Mouse (Mus musculus): ENCODE results near the gene Hmgb2. TPM values are rescaled to one million over a fixed set of nuclear protein-coding genes. Genes with fewer than 3 reads are reported as not detected.

The Hmgb2 gene
- polyA plus RNA-seq, 1 experiment: 87.2 TPM

DNA sequence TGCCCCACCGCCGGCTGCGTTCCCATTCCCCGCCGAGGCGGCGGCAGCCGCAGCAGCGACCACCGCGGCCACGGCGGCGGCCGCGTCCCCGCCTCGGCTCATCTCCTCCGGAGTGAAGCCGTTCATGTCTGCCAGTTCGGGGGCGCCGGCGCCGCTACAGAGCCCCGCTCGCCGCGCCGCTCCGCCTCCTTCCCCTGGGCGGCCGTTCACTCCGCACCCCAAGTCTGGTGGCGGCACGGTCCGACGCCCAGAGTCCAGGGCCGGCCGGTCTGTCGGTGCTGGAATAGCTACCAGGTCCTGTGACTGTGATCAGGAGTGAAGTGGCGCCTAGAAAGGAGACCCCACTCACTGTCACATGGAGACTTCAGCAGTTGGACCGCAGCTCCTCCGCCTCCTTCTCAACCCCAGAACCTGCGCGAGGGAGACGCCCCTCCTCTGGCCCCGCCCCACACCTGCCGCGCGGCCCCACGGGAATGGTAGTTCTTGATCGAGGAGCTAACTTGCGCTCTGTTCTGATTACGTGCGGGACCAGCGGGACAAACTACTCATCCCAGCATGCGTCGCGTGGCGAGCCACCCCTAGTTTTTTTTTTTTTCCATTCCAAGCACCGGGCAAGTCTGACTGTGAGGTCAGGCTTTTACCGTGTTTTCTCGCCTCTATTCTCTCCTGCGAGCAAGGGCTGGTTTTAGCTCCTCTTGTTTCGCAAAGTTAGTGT is 24.1 kb upstream of the Hmgb2 start, which contains the start of gene Sap30:
TSS of gene Sap30 (minus strand) at position 420 of the 715 bp plus-strand sequence.
- peaks cover 19% of the 10 kb centered on the region for H3K79me2 ChIP-seq (ENCODE audit: control insufficient read depth, insufficient read depth)
- peak within 1 kb of the TSS; percentile 63 for H3ac ChIP-seq (ENCODE audit: control insufficient read depth, insufficient read length, low read depth)
- peak within 1 kb of the TSS; percentile 79 for H3K4me3 ChIP-seq (ENCODE audit: insufficient read depth, poor library complexity, severe bottlenecking)
- TF ChIP-seq CTCF (IDR thresholded peaks at IDR 0.05; ENCODE audit: control insufficient read depth, insufficient read depth, insufficient read length) (no peak), USF1 (IDR thresholded peaks at IDR 0.05; ENCODE audit: low read depth) (peak; percentile 3), MAX (IDR thresholded peaks at IDR 0.05) (peak; percentile 49)
- H3K36me3 ChIP-seq (ENCODE audit: control insufficient read depth, insufficient read depth): peaks cover 27% of the 10 kb centered on the region
- H3K27me3 ChIP-seq (ENCODE audit: control insufficient read depth, insufficient read depth, insufficient read length): no peaks in the 10 kb centered on the region
- H3K79me3 ChIP-seq (ENCODE audit: low read depth): peaks cover 7% of the 10 kb centered on the region

DNA sequence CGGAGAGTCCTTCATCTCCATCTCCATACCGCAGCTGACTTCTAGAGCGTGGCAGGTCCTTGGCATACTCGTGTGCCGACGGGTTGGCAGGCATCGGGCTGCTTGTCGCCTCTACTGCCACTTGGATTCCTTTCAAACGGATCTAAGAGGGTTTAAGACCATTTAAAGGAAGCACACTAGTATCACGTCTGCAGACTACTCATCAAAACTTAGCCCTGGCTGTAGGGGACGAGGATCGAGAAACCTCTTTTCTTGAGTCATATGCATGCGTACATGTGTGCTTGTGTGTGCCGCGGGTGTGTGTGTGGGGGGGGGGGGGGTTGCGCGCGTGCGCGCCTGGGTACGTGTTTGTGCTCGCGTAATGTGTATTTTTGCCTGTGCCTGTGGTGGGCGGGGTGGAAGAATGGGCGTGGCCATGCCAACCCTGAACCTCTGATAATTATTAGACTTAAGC is 23.4 kb upstream of the Hmgb2 start:
- peaks cover 7% of the 10 kb centered on the region for H3K79me3 ChIP-seq (ENCODE audit: low read depth)
- peaks cover 21% of the 10 kb centered on the region for H3K36me3 ChIP-seq (ENCODE audit: control insufficient read depth, insufficient read depth)
- H3K79me2 ChIP-seq (ENCODE audit: control insufficient read depth, insufficient read depth): peaks cover 19% of the 10 kb centered on the region
- peak overlapping the region; percentile 79 for H3K4me3 ChIP-seq (ENCODE audit: insufficient read depth, poor library complexity, severe bottlenecking)
- H3K27me3 ChIP-seq (ENCODE audit: control insufficient read depth, insufficient read depth, insufficient read length): no peaks in the 10 kb centered on the region
- H3ac ChIP-seq (ENCODE audit: control insufficient read depth, insufficient read length, low read depth): peak overlapping the region; percentile 42
- peak; percentile 60 for TF ChIP-seq MAX (IDR thresholded peaks at IDR 0.05)
- no peak for TF ChIP-seq MYOD1 (IDR thresholded peaks at IDR 0.05; ENCODE audit: control insufficient read depth, insufficient read length, low read depth)

DNA sequence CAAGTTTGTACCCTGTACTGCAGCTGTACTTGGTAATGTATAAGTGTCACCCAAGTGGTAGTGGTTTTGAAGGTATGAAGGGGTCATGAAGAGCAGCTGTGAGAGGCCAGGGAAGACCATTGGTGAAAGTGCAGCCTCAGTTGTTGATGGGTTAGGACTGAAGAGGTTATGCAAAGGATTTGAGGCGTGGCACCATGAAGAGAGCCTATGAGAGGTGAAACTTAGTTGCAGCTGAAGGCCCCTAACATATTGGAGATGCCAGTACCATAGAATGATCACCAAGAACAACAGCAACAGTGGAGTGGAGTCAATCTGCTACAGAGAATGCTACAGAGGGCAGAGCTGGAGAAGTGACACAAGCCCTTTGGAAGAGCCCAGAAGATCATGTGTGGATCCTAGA is 22.3 kb upstream of the Hmgb2 start:
- Histone ChIP-seq H3ac (ENCODE audit: control insufficient read depth, insufficient read length, low read depth) (no peak overlapping the region), H3K79me2 (ENCODE audit: control insufficient read depth, insufficient read depth) (peaks cover 19% of the 10 kb centered on the region), H3K79me3 (ENCODE audit: low read depth) (peaks cover 7% of the 10 kb centered on the region), H3K36me3 (ENCODE audit: control insufficient read depth, insufficient read depth) (peaks cover 12% of the 10 kb centered on the region), H3K4me3 (ENCODE audit: insufficient read depth, poor library complexity, severe bottlenecking) (no peak overlapping the region), H3K27me3 (ENCODE audit: control insufficient read depth, insufficient read depth, insufficient read length) (no peaks in the 10 kb centered on the region)
- TF ChIP-seq MYOG (IDR thresholded peaks at IDR 0.05; ENCODE audit: control insufficient read depth, extremely low read depth, insufficient read length) (no peak), FOSL1 (IDR thresholded peaks at IDR 0.05; ENCODE audit: insufficient read depth, low read length, poor library complexity, severe bottlenecking) (no peak), MYOD1 (IDR thresholded peaks at IDR 0.05; ENCODE audit: control insufficient read depth, insufficient read length, low read depth) (no peak), CTCF (IDR thresholded peaks at IDR 0.05; ENCODE audit: control insufficient read depth, insufficient read depth, insufficient read length) (no peak), MAX (IDR thresholded peaks at IDR 0.05) (no peak), USF1 (IDR thresholded peaks at IDR 0.05; ENCODE audit: low read depth) (no peak), CEBPB (IDR thresholded peaks at IDR 0.05; ENCODE audit: low read depth) (no peak)

DNA sequence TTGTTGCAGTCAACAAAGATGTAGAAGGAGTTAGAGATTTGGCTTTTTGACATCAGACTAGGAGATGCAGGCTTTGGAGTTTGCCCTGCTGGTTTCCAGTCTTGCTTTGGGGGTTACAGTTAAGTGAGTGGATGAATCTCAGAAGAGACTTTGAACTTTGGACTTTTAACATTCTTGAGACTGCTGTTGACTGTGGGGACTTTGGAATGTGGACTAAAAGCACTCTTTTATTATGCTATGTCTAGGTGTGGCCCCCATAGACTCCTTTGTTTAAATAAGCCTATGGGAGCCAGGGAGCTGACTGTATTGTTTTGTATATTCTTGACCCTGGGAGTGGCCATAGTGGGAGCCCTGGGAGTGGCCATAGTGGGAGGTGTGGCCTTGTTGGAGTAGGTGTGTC is 21.8 kb upstream of the Hmgb2 start:
- Histone ChIP-seq H3K27me3 (ENCODE audit: control insufficient read depth, insufficient read depth, insufficient read length) (no peaks in the 10 kb centered on the region), H3K79me2 (ENCODE audit: control insufficient read depth, insufficient read depth) (peaks cover 19% of the 10 kb centered on the region), H3ac (ENCODE audit: control insufficient read depth, insufficient read length, low read depth) (no peak overlapping the region), H3K4me3 (ENCODE audit: insufficient read depth, poor library complexity, severe bottlenecking) (no peak overlapping the region), H3K36me3 (ENCODE audit: control insufficient read depth, insufficient read depth) (peaks cover 7% of the 10 kb centered on the region), H3K79me3 (ENCODE audit: low read depth) (peaks cover 7% of the 10 kb centered on the region)
- TF ChIP-seq CEBPB (IDR thresholded peaks at IDR 0.05; ENCODE audit: low read depth): no peak

DNA sequence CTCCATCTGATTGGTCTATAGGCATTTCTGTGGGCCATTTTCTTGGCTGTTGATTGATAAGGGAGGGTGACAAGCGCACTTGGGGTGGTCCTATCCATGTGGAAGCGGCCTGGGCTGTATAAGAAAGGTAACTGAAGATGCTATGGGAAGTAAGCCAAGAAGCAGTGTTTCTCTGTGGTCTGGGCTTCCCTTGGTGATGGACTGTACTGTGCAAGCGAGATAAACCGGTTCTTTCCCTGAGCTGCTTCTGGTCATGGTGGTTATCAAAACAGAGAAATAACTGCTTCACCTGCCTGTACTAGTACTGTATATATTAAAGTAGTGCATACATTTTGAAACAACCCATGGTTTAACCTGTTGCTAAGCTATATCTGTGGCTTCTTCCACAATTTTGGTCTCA is 19.8 kb upstream of the Hmgb2 start:
- Histone ChIP-seq H3ac (ENCODE audit: control insufficient read depth, insufficient read length, low read depth) (no peak overlapping the region), H3K4me3 (ENCODE audit: insufficient read depth, poor library complexity, severe bottlenecking) (no peak overlapping the region), H3K79me2 (ENCODE audit: control insufficient read depth, insufficient read depth) (peaks cover 6% of the 10 kb centered on the region), H3K27me3 (ENCODE audit: control insufficient read depth, insufficient read depth, insufficient read length) (no peaks in the 10 kb centered on the region), H3K79me3 (ENCODE audit: low read depth) (peaks cover 3% of the 10 kb centered on the region), H3K36me3 (ENCODE audit: control insufficient read depth, insufficient read depth) (no peaks in the 10 kb centered on the region)
- TF ChIP-seq CEBPB (IDR thresholded peaks at IDR 0.05; ENCODE audit: low read depth) (no peak), MYOD1 (IDR thresholded peaks at IDR 0.05; ENCODE audit: control insufficient read depth, insufficient read length, low read depth) (no peak), MYOG (IDR thresholded peaks at IDR 0.05; ENCODE audit: control insufficient read depth, extremely low read depth, insufficient read length) (no peak), USF1 (IDR thresholded peaks at IDR 0.05; ENCODE audit: low read depth) (no peak), CTCF (IDR thresholded peaks at IDR 0.05; ENCODE audit: control insufficient read depth, insufficient read depth, insufficient read length) (no peak), FOSL1 (IDR thresholded peaks at IDR 0.05; ENCODE audit: insufficient read depth, low read length, poor library complexity, severe bottlenecking) (no peak), MAX (IDR thresholded peaks at IDR 0.05) (no peak)

DNA sequence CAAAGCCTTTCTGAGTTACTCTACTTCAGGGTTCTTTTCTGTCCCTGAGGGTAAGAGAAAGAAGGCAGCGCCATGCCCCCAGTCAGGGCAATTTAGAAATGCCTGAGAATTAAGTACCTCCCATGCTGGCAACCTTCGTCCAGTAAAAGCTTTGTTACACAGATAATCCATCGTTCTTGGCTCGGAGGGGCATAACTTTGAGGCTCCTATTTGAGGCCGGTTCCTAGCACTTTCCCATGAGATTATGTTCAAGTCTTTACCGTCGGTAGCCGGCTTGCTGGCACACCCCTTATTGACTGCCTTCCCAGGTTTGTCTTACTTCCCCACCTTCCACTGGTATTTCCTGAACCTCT is 13.2 kb upstream of the Hmgb2 start:
- Histone ChIP-seq H3K4me3 (ENCODE audit: insufficient read depth, poor library complexity, severe bottlenecking) (no peak overlapping the region), H3K79me2 (ENCODE audit: control insufficient read depth, insufficient read depth) (no peaks in the 10 kb centered on the region), H3K36me3 (ENCODE audit: control insufficient read depth, insufficient read depth) (no peaks in the 10 kb centered on the region), H3K27me3 (ENCODE audit: control insufficient read depth, insufficient read depth, insufficient read length) (no peaks in the 10 kb centered on the region), H3ac (ENCODE audit: control insufficient read depth, insufficient read length, low read depth) (no peak overlapping the region), H3K79me3 (ENCODE audit: low read depth) (no peaks in the 10 kb centered on the region)
- TF ChIP-seq MYOD1 (IDR thresholded peaks at IDR 0.05; ENCODE audit: control insufficient read depth, insufficient read length, low read depth): no peak
- TF ChIP-seq CEBPB (IDR thresholded peaks at IDR 0.05; ENCODE audit: low read depth): no peak
- TF ChIP-seq CTCF (IDR thresholded peaks at IDR 0.05; ENCODE audit: control insufficient read depth, insufficient read depth, insufficient read length): no peak
- TF ChIP-seq USF1 (IDR thresholded peaks at IDR 0.05; ENCODE audit: low read depth): no peak
- TF ChIP-seq MYOG (IDR thresholded peaks at IDR 0.05; ENCODE audit: control insufficient read depth, extremely low read depth, insufficient read length): no peak
- no peak for TF ChIP-seq MAX (IDR thresholded peaks at IDR 0.05)
- TF ChIP-seq FOSL1 (IDR thresholded peaks at IDR 0.05; ENCODE audit: insufficient read depth, low read length, poor library complexity, severe bottlenecking): no peak
